Mouse (Mus musculus) olfactory bulb, adult 2 months (tissue): ENCODE data around the gene Methig1.

Experiments used
- CTCF ChIP-seq: fragments of 200-500 bp; IDR thresholded peaks from 2 replicates; pipeline ENCODE4 v1.5.1; 2012; ENCODE audit warnings: low read depth, mild to moderate bottlenecking, low read length, moderate library complexity; ENCODE audit not compliant: insufficient read depth
- POLR2A ChIP-seq: fragments of 200-500 bp; IDR thresholded peaks from 2 replicates; pipeline ENCODE4 v1.6.1; 2012; ENCODE audit warnings: mild to moderate bottlenecking, low read depth, low read length, moderate library complexity; ENCODE audit not compliant: insufficient read depth

DNA sequence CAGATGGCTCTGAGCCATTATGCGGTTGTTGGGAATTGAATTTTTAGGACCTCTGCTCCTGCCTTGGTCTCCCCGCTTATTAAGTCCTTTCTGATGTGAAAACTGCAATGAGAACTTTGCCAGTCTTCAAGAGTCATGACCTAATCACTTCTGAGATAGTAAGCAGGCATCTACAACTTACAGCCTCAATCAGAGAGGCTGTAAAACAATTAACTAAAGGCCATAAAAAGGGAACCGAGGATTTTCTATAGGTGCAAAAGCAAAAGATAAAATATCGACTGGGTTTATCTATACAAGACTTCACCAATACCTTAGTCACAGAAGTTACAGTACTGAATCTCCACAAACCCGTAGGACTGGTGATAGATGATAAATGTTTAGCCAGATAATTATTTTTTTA is 2.9 kb downstream of the Methig1 start:
- no peak for TF ChIP-seq POLR2A
- TF ChIP-seq CTCF, result no peak
